In the genomic region with DNA sequence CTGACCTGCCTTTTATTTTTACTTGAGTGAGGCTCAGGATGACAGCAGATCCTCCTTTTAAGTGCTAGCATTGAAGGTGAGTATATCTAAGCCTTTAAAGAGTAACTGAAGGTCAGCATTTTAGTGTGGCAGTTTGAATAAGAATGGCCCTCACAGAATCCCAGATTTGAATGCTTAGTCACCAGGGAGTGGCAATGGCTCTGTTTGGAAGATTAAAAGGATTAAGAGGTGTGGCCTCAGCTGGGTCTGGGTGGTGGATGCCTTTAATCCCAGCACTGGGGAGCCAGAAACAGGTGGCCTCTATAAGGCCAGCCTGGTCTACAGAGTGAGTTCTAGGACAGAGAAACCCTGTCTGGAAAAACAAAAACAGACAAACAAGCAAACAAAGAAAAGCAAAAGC, we compare ENCODE assay signal across 21 mouse cellular contexts.
"Had no signal": no experiment of that assay in that cellular context is flagged by ENCODE, and none has a peak within 500 bp of the region (broad histone marks: within the 10 kb centered on the region; RNA-seq: fewer than 3 reads in every experiment).

No protein-coding gene starts in this region.

- H3K27me3 ChIP-seq: liver, embryonic 15.5 days; lung, embryonic 15.5 days; megakaryocyte, embryonic 14.5 days; midbrain, embryonic 12.5 days; neural tube, embryonic 13.5 days; neural tube, embryonic 15.5 days; stomach, embryonic 15.5 days had no signal

- H3K27ac ChIP-seq: liver, embryonic 15.5 days; lung, embryonic 15.5 days; macrophage; midbrain, embryonic 10.5 days; midbrain, embryonic 12.5 days; neural tube, embryonic 13.5 days; neural tube, embryonic 15.5 days; stomach, embryonic 15.5 days; stomach, postnatal 0 days had no signal

- H3K4me1 ChIP-seq: liver, embryonic 15.5 days; midbrain, embryonic 12.5 days had no signal

- DNase-seq: liver, postnatal 0 days; lung, adult 2 months; lung, postnatal 14 days; lung, postnatal 36 days; midbrain, embryonic 14.5 days; right cerebral cortex, postnatal 14 days; thymus, adult 2 months; thymus, postnatal 36 days had no signal

- H3K4me3 ChIP-seq: liver, embryonic 15.5 days; lung, embryonic 15.5 days; megakaryocyte, embryonic 14.5 days; midbrain, embryonic 10.5 days; midbrain, embryonic 12.5 days; myocyte; neural tube, embryonic 13.5 days; neural tube, embryonic 15.5 days; stomach, embryonic 15.5 days had no signal

- H3K36me3 ChIP-seq: liver, embryonic 15.5 days; midbrain, embryonic 12.5 days; neural tube, embryonic 13.5 days; stomach, embryonic 15.5 days had no signal

- H3K9ac ChIP-seq: liver, embryonic 15.5 days; liver, postnatal 0 days; lung, embryonic 15.5 days; midbrain, embryonic 12.5 days; neural tube, embryonic 13.5 days; neural tube, embryonic 15.5 days; stomach, embryonic 15.5 days had no signal

- ATAC-seq: liver, postnatal 0 days; lung, postnatal 0 days; midbrain, embryonic 16.5 days had no signal
